Comparison of ENCODE assay signal across 10 mouse cellular contexts in genomic region chr5:120301672-120302071, GRCm38 (mm10).
DNase-seq lines count a peak whose midpoint lies in the region; ATAC-seq and TF ChIP-seq lines count a peak whose summit lies in the region.
"Had no signal": no experiment of that assay in that cellular context is flagged by ENCODE, and none has a peak within 500 bp of the region (broad histone marks: within the 10 kb centered on the region; RNA-seq: fewer than 3 reads in every experiment).

No protein-coding gene starts in this region.

- no peak overlapping the region for H3K27ac ChIP-seq in heart, embryonic 10.5 days
- H3K27ac ChIP-seq in ES-Bruce4 (ENCODE audit: insufficient read depth, low read length) = no peak overlapping the region
- H3K27ac ChIP-seq in forebrain, embryonic 16.5 days (ENCODE audit: low read length) = no peak overlapping the region
- H3K27ac ChIP-seq in midbrain, embryonic 10.5 days (replicated peaks) = peak overlapping the region; percentile 86
- H3K27ac ChIP-seq in left cerebral cortex, adult 2 months = no peak overlapping the region

- peaks cover 24% of the 10 kb centered on the region for H3K4me1 ChIP-seq in heart, embryonic 10.5 days
- peaks cover 4% of the 10 kb centered on the region for H3K4me1 ChIP-seq in ES-Bruce4 (ENCODE audit: control insufficient read depth, insufficient read depth, low read length)
- H3K4me1 ChIP-seq in forebrain, embryonic 16.5 days (replicated peaks; ENCODE audit: control insufficient read depth, insufficient read depth, low read length) = peaks cover 20% of the 10 kb centered on the region
- peaks cover 58% of the 10 kb centered on the region for H3K4me1 ChIP-seq in midbrain, embryonic 10.5 days

- peak; percentile 44 for ATAC-seq in forebrain, embryonic 16.5 days

- no peak for TF ChIP-seq POLR2A in ES-Bruce4 (IDR thresholded peaks at IDR 0.05; ENCODE audit: insufficient read depth, low read length)

- H3K27me3 ChIP-seq in heart, embryonic 10.5 days (ENCODE audit: insufficient read depth, poor library complexity, severe bottlenecking) = peaks cover 95% of the 10 kb centered on the region
- H3K27me3 ChIP-seq in ES-Bruce4 (ENCODE audit: control insufficient read depth, insufficient read depth, low read length, poor library complexity, severe bottlenecking) = peaks cover 5% of the 10 kb centered on the region
- peaks cover 14% of the 10 kb centered on the region; the same call in 1 of the 2 replicates for H3K27me3 ChIP-seq in forebrain, embryonic 16.5 days (replicated peaks; ENCODE audit: control insufficient read depth, insufficient read depth, low read length)
- H3K27me3 ChIP-seq in midbrain, embryonic 10.5 days (ENCODE audit: low read depth, poor library complexity, severe bottlenecking) = peaks cover 100% of the 10 kb centered on the region

- DNase-seq in heart, embryonic 10.5 days (ENCODE audit: low spot score) = no peak
- no peak for DNase-seq in heart, adult 9 months (ENCODE audit: low spot score in 2 of 2)
- DNase-seq in midbrain, embryonic 10.5 days (ENCODE audit: low spot score) = no peak
- no peak for DNase-seq in left cerebral cortex, adult 2 months (ENCODE audit: extremely low spot score in 1 of 2, low spot score in 2 of 2)
- no peak for DNase-seq in right cerebral cortex, postnatal 10 days (ENCODE audit: low spot score in 2 of 2)
- no peak for DNase-seq in adipocyte (ENCODE audit: low spot score)
- DNase-seq: cerebellum, adult 18-20 months; thymus, adult 2 months had no signal

- peak overlapping the region; percentile 52 for H3K4me3 ChIP-seq in heart, embryonic 10.5 days
- H3K4me3 ChIP-seq in ES-Bruce4 (ENCODE audit: low read depth, low read length) = peak overlapping the region; percentile 14; the same call in 1 of the 2 replicates
- H3K4me3 ChIP-seq in forebrain, embryonic 16.5 days (replicated peaks; ENCODE audit: low read length) = peak overlapping the region; percentile 40
- peak overlapping the region; percentile 50 for H3K4me3 ChIP-seq in midbrain, embryonic 10.5 days
- H3K4me3 ChIP-seq in left cerebral cortex, adult 2 months = no peak overlapping the region

- WGBS in heart, embryonic 10.5 days = 3% methylated on average over 16 of the region's 16 CpGs
- 11% methylated on average over 14 of the region's 16 CpGs for WGBS in forebrain, embryonic 16.5 days
- 3% methylated on average over 16 of the region's 16 CpGs for WGBS in midbrain, embryonic 10.5 days

- no peak for TF ChIP-seq EP300 in ES-Bruce4 (IDR thresholded peaks at IDR 0.05; ENCODE audit: insufficient read depth, low read depth, low read length)

- no peak for TF ChIP-seq CTCF in ES-Bruce4 (IDR thresholded peaks at IDR 0.05; ENCODE audit: low read depth, low read length)
- TF ChIP-seq CTCF in left cerebral cortex, adult 2 months (IDR thresholded peaks at IDR 0.05) = no peak

- intact Hi-C loops in left cerebral cortex, adult 2 months (cut with DNase I) = no loop called here

- H3K36me3 ChIP-seq in heart, embryonic 10.5 days = no peaks in the 10 kb centered on the region
- no peaks in the 10 kb centered on the region for H3K36me3 ChIP-seq in ES-Bruce4 (ENCODE audit: control insufficient read depth, insufficient read depth, low read length, poor library complexity, severe bottlenecking)
- H3K36me3 ChIP-seq in forebrain, embryonic 16.5 days (ENCODE audit: control insufficient read depth, insufficient read depth) = no peaks in the 10 kb centered on the region
- H3K36me3 ChIP-seq in midbrain, embryonic 10.5 days = no peaks in the 10 kb centered on the region

- H3K9ac ChIP-seq in ES-Bruce4 (ENCODE audit: low read depth, poor library complexity, severe bottlenecking) = no peak overlapping the region
- H3K9ac ChIP-seq in forebrain, embryonic 16.5 days (replicated peaks; ENCODE audit: low read depth, low read length) = peak overlapping the region; percentile 57

- no peaks in the 10 kb centered on the region for H3K9me3 ChIP-seq in heart, embryonic 10.5 days
- no peaks in the 10 kb centered on the region for H3K9me3 ChIP-seq in ES-Bruce4 (replicated peaks; ENCODE audit: control insufficient read depth, insufficient read depth, low read length, poor library complexity, severe bottlenecking)
- H3K9me3 ChIP-seq in forebrain, embryonic 16.5 days (ENCODE audit: control insufficient read depth, low read length) = no peaks in the 10 kb centered on the region
- no peaks in the 10 kb centered on the region for H3K9me3 ChIP-seq in midbrain, embryonic 10.5 days (replicated peaks)

- H3K4me2 ChIP-seq in forebrain, embryonic 16.5 days (ENCODE audit: low read length) = peak overlapping the region; percentile 61
